Mouse (Mus musculus) kidney, postnatal 4 days (tissue): Measurements from ENCODE around the gene Socs5.
"Not testable (repeated sequence)": the region's sequence is repeated elsewhere in the genome, so short reads cannot be mapped to it uniquely, and the experiment has no call there.

Experiments
- DNase-seq, 2 experiments: peaks; one replicate each; pipeline ENCODE4 v3.0.0; 2021; ENCODE audit warnings: mixed read lengths in 2 of 2

The Socs5 gene

GRCm38 (mm10) chr17:87107623-87108221 is at the start of gene Socs5:
Gene Socs5 (plus strand): TSS chr17:87107679.
- DNase-seq: no peak

- peak in 1 of 2 experiments; percentile 43 for DNase-seq
Measured at GRCm38 (mm10) chr17:87062639-87063038, 44.8 kb upstream of the Socs5 start.

- DNase-seq: peak in 1 of 2 experiments; percentile 44
Measured at GRCm38 (mm10) chr17:87063461-87063860, 44.0 kb upstream of the Socs5 start.

GRCm38 (mm10) chr17:87063969-87064368 is 43.5 kb upstream of the Socs5 start:
- DNase-seq: no peak

GRCm38 (mm10) chr17:87068997-87069396 is 38.5 kb upstream of the Socs5 start:
- no peak for DNase-seq

GRCm38 (mm10) chr17:87072183-87072582 is 35.3 kb upstream of the Socs5 start:
- not testable (repeated sequence) for DNase-seq

- DNase-seq: no peak
Measured at GRCm38 (mm10) chr17:87072766-87073440, 34.6 kb upstream of the Socs5 start.

GRCm38 (mm10) chr17:87073470-87073869 is 34.0 kb upstream of the Socs5 start:
- no peak for DNase-seq

- DNase-seq: not testable (repeated sequence)
Measured at GRCm38 (mm10) chr17:87078217-87078616, 29.3 kb upstream of the Socs5 start.

- no peak for DNase-seq
Measured at GRCm38 (mm10) chr17:87080724-87081123, 26.8 kb upstream of the Socs5 start.

- DNase-seq: no peak
Measured at GRCm38 (mm10) chr17:87082547-87082946, 24.9 kb upstream of the Socs5 start.

GRCm38 (mm10) chr17:87083671-87084070 is 23.8 kb upstream of the Socs5 start:
- no peak for DNase-seq

- no peak for DNase-seq
Measured at GRCm38 (mm10) chr17:87085726-87086125, 21.8 kb upstream of the Socs5 start.

GRCm38 (mm10) chr17:87089296-87089695 is 18.2 kb upstream of the Socs5 start:
- DNase-seq: no peak

GRCm38 (mm10) chr17:87093061-87093460 is 14.4 kb upstream of the Socs5 start:
- no peak for DNase-seq

GRCm38 (mm10) chr17:87096951-87097350 is 10.5 kb upstream of the Socs5 start:
- no peak for DNase-seq

GRCm38 (mm10) chr17:87097576-87097975 is 9.9 kb upstream of the Socs5 start:
- DNase-seq: no peak

- DNase-seq: no peak
Measured at GRCm38 (mm10) chr17:87100947-87101346, 6.5 kb upstream of the Socs5 start.

GRCm38 (mm10) chr17:87102636-87103035 is 4.8 kb upstream of the Socs5 start:
- peak; percentile 34 to 59 for DNase-seq

- no peak for DNase-seq
Measured at GRCm38 (mm10) chr17:87103060-87103459, 4.4 kb upstream of the Socs5 start.

- DNase-seq: no peak
Measured at GRCm38 (mm10) chr17:87104276-87104675, 3.2 kb upstream of the Socs5 start.

- peak in 1 of 2 experiments; percentile 19 for DNase-seq
Measured at GRCm38 (mm10) chr17:87105941-87106340, 1.5 kb upstream of the Socs5 start.

- DNase-seq: peak; percentile 97 to 98
Measured at GRCm38 (mm10) chr17:87106691-87107523, 572 bp upstream of the Socs5 start.
